Mouse (Mus musculus) liver, embryonic 15.5 days (tissue): Measurements from ENCODE around the gene Foxc2. TPM values are rescaled to one million over a fixed set of nuclear protein-coding genes. Genes with fewer than 3 reads are reported as not detected.
A peak's percentile ranks its signal among the peaks of the same experiment; 100 is the strongest.

Experiments used
- ATAC-seq: fragments of 200-750 bp; cut with Nextera tagmentation; 2 replicates; pipeline ENCODE4 v1.8.0; 2017; ENCODE audit warnings: moderate number of reproducible peaks, mild to moderate bottlenecking, moderate library complexity; ENCODE audit not compliant: insufficient read depth
- H3K27ac ChIP-seq: fragments of 300-500 bp; sonication (generic); replicated peaks from 2 replicates; pipeline ENCODE4 v1.5.1; 2015; ENCODE audit warnings: mild to moderate bottlenecking, inconsistent platforms
- H3K27me3 ChIP-seq: fragments of 300-500 bp; sonication (generic); 2 replicates; pipeline ENCODE4 v1.6.1; 2015; ENCODE audit warnings: mild to moderate bottlenecking, inconsistent platforms
- H3K36me3 ChIP-seq: fragments of 300-500 bp; sonication (generic); replicated peaks from 2 replicates; pipeline ENCODE4 v1.6.1; 2015; ENCODE audit warnings: moderate library complexity, mild to moderate bottlenecking, inconsistent platforms
- H3K4me1 ChIP-seq: fragments of 300-500 bp; sonication (generic); replicated peaks from 2 replicates; pipeline ENCODE4 v1.6.1; 2015; ENCODE audit warnings: inconsistent platforms
- H3K4me2 ChIP-seq: fragments of 300-500 bp; sonication (generic); 2 replicates; pipeline ENCODE4 v1.6.1; 2015; ENCODE audit warnings: moderate library complexity, mild to moderate bottlenecking, inconsistent platforms
- H3K4me3 ChIP-seq: fragments of 300-500 bp; sonication (generic); replicated peaks from 2 replicates; pipeline ENCODE4 v1.5.1; 2015; ENCODE audit warnings: mild to moderate bottlenecking, inconsistent platforms
- H3K9ac ChIP-seq: fragments of 300-500 bp; sonication (generic); 2 replicates; pipeline ENCODE4 v1.6.1; 2015; ENCODE audit warnings: moderate library complexity, mild to moderate bottlenecking, inconsistent platforms
- H3K9me3 ChIP-seq: fragments of 300-500 bp; sonication (generic); replicated peaks from 2 replicates; pipeline ENCODE4 v1.6.1; 2016; ENCODE audit warnings: inconsistent platforms
- WGBS: fragments of 180-500 bp; shearing (Covaris S2); methylation state at CpG from one replicate; pipeline ENCODE4 v1.1.7; 2015; ENCODE audit warnings: mixed read lengths; ENCODE audit not compliant: insufficient replicate concordance; 5-methylcytosine and 5-hydroxymethylcytosine counted together
- polyA plus RNA-seq: library from polyadenylated mRNA; unstranded; fragments of >200 nt; fragmentation: Nextera tagmentation; extraction: Ambion mirVana; gene quantifications from 2 replicates; pipeline ENCODE4 v1.2.1, GENCODE M21; 2015

The Foxc2 gene
- not detected in 2 replicates for polyA plus RNA-seq

DNA sequence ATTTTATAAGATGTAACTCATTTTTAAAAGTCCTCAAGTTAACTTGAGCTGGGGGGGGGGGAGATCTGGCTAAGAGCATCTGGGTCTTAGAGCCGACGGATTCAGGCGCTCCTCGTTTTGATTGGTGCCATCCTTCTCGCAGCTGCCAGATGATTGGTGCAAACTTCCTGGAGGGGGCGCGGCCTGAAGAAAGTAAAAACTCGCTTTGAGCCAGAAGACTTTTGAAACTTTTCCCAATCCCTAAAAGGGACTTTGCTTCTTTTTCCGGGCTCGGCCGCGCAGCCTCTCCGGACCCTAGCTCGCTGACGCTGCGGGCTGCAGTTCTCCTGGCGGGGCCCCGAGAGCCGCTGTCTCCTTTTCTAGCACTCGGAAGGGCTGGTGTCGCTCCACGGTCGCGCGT lies at the start of gene Foxc2:
Foxc2 (plus strand) TSS at position 224 of the 400 bp plus-strand sequence.
- no peaks in the 10 kb centered on the region for H3K36me3 ChIP-seq
- ATAC-seq, result 0 out of 2 replicates have a peak, but pooled peaks have one; percentile 22
- 2% methylated on average over 25 of the region's 25 CpGs for WGBS
- H3K9ac ChIP-seq, result no peak within 1 kb of the TSS
- H3K9me3 ChIP-seq, result no peaks in the 10 kb centered on the region
- peaks cover 96% of the 10 kb centered on the region for H3K27me3 ChIP-seq
- peak within 1 kb of the TSS; percentile 62 for H3K4me2 ChIP-seq
- peak within 1 kb of the TSS; percentile 46 for H3K4me3 ChIP-seq
- peaks cover 8% of the 10 kb centered on the region for H3K4me1 ChIP-seq
- H3K27ac ChIP-seq, result no peak within 1 kb of the TSS

DNA sequence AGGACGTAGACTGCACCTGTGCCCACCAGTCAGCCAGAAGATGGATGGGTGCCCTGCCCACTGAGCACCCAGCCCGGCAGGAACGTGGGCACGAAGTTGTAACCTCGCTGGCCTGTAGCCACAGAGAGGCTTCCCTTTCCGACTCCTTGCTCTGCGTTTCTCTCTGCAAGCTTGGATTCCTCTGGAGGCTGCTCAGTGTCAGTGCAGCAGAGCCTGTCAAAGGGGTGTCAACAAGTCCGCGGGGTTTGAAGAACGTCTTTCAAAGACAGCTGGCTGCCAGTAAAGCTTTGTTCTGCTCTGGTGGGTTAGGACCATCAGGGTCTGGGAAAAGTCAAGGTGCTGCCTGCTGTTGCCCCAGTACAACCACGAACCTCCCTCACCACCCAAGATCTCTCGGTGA lies 44.5 kb upstream of the Foxc2 start:
- H3K9me3 ChIP-seq, result no peaks in the 10 kb centered on the region
- H3K9ac ChIP-seq, result no peak overlapping the region
- H3K27ac ChIP-seq, result no peak overlapping the region
- 0 out of 2 replicates have a peak, but pooled peaks cover 2% of the 10 kb centered on the region for H3K4me1 ChIP-seq
- H3K27me3 ChIP-seq, result peaks cover 84% of the 10 kb centered on the region
- no peak overlapping the region for H3K4me3 ChIP-seq
- WGBS, result 5% methylated on average over 12 of the region's 12 CpGs
- H3K4me2 ChIP-seq, result no peak overlapping the region
- no peak for ATAC-seq
- no peaks in the 10 kb centered on the region for H3K36me3 ChIP-seq

DNA sequence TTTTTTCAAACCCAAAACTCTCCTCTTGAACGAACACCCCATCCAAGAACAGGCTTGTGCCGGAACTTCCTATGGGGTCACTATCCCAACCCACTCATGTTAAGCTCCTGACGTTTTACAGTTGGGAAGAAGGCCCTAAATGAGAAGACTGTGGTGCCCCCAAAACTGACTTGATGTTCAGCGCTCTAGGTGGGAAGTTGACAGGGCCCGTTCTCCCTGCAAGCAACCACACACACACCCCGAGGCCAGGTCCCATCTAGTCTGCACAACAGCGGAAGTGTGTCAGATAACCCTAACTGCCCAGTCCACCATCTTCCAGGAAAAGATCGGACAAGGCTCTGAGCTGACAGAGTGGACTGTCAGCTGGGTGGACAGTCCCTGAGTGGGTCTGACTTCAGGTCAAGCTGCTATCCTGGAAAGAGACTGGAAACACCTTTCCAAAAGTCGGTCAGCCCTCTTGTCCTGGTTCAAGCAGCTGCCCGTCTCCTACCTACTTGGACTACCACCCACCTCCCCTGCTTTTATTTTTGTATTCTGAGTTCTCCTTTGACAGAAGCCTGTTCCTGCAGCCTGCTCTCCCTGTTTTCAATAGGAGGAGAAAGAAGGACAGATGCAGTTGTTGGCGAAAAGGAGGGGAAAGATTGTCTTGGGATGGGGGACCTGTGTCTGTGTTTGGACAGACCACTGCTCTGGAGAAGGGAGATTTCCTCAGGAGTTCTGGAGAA lies 43.4 kb upstream of the Foxc2 start:
- H3K27me3 ChIP-seq, result peaks cover 93% of the 10 kb centered on the region
- H3K9me3 ChIP-seq, result no peaks in the 10 kb centered on the region
- H3K4me3 ChIP-seq, result no peak overlapping the region
- H3K4me1 ChIP-seq, result 0 out of 2 replicates have a peak, but pooled peaks cover 2% of the 10 kb centered on the region
- H3K27ac ChIP-seq, result no peak overlapping the region
- no peak overlapping the region for H3K9ac ChIP-seq
- 19% methylated on average over 11 of the region's 11 CpGs for WGBS
- H3K4me2 ChIP-seq, result no peak overlapping the region
- no peaks in the 10 kb centered on the region for H3K36me3 ChIP-seq
- ATAC-seq, result no peak

DNA sequence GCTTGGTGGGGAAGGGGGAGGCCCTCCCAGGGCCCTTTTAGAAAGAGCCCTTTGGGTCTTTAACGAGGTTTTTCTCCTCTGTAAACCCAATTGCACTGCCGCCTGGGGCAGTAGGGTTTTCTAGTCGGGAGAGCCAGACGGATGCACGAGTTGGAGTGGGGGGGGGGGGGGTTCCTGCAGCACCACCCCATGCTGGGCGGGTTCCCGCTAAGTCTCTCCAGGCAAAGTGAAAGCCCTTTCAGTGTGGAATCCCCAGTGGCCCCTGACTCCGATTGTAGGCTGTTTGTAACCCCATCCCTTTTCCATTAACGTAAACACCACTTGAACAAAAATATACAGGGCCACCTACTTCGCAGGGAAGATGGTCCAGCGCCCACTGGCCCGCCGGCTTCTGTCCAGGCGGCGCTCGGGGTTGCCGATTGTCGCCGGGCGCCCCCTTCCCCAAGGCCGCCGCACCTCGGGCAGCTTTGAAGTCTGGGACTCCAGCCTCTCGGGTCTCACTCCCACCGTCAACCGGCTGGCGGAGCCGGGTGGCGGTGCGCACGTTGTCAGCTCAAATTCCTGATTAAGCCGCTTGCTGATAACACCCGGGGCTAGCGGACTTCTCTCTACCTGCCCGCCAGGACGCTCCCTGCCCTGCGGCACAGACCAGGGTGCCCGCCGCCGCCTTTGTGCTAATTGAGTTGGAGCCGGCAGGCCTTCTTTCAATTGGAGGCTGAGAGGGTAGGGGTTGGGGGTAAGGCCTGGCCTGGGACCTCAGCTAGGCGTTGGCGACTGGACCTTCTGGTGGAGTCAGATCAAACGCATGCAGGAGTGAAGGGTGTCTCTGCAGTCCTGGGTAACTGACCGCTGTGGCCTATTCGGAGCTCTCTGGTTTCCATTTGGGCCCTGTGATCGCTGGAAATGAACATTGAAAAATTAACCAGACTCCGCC lies 42.5 kb upstream of the Foxc2 start:
- H3K9ac ChIP-seq, result no peak overlapping the region
- H3K27ac ChIP-seq, result no peak overlapping the region

DNA sequence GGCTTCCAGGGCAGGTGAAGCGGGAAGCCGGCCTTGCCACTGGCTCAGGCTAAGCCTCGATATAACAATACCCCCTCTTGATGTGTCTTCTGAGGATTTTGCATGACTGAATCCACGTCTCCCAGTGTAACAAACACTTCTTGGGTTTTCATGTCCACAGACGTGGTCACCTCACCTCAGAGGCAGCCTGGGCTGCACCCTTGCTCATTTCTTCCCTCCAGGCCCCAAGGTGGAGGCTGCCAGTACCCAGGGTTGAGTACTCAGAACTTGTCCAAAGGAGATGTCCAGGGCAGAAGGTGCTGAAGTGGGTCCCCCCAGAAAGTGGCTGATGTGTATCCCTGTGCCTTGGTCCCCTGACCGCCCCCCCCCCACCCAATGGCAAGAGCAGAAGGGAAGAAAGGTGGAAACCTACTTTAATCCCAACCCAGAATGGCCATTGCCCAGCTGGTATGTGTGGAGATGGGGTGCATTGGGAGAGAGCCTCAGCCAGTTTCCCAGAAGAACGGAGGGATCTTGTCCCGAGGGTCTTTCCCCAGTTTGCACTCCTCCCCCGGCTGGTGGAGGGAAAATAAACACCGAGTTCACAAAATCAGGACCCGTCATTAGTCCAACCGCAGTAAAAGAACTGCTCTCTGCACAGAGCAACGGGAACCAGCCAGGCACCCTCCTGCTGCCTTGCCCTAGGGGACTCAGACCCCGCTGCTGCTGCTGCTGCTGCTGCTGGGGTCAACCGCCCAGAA lies 41.7 kb upstream of the Foxc2 start:
- no peaks in the 10 kb centered on the region for H3K9me3 ChIP-seq
- no peak overlapping the region for H3K4me3 ChIP-seq
- 4% methylated on average over 15 of the region's 15 CpGs for WGBS
- no peaks in the 10 kb centered on the region for H3K36me3 ChIP-seq
- no peak overlapping the region for H3K4me2 ChIP-seq
- no peak overlapping the region for H3K9ac ChIP-seq
- H3K27ac ChIP-seq, result no peak overlapping the region
- no peak for ATAC-seq
- H3K4me1 ChIP-seq, result 0 out of 2 replicates have a peak, but pooled peaks cover 2% of the 10 kb centered on the region
- H3K27me3 ChIP-seq, result peaks cover 99% of the 10 kb centered on the region

More for the DNA sequence above, 42.5 kb upstream of the Foxc2 start:
- ATAC-seq, result no peak
- Histone ChIP-seq H3K4me3 (no peak overlapping the region), H3K27me3 (peaks cover 98% of the 10 kb centered on the region), H3K4me1 (0 out of 2 replicates have a peak, but pooled peaks cover 2% of the 10 kb centered on the region), H3K36me3 (no peaks in the 10 kb centered on the region), H3K4me2 (no peak overlapping the region), H3K9me3 (no peaks in the 10 kb centered on the region)
- WGBS, result 3% methylated on average over 48 of the region's 48 CpGs

DNA sequence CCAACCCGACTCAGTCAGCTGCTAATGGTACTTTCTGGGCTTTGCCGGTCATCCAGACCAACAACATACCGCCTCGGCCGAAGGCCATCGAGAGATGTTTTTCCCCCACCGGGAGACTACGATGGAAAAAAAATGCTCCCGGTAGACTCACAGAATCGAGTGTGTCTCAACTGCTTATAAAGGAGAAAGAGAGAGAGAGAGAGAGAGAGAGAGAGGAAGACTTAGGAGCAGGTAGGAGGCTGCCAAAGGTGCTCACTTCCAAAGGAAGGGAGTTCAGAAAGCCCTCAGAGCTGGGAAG lies 41.2 kb upstream of the Foxc2 start:
- peaks cover 100% of the 10 kb centered on the region for H3K27me3 ChIP-seq
- ATAC-seq, result no peak
- H3K4me1 ChIP-seq, result 0 out of 2 replicates have a peak, but pooled peaks cover 2% of the 10 kb centered on the region
- WGBS, result 6% methylated on average over 10 of the region's 10 CpGs
- no peaks in the 10 kb centered on the region for H3K9me3 ChIP-seq
- H3K4me2 ChIP-seq, result no peak overlapping the region
- H3K27ac ChIP-seq, result no peak overlapping the region
- no peaks in the 10 kb centered on the region for H3K36me3 ChIP-seq
- no peak overlapping the region for H3K9ac ChIP-seq
- H3K4me3 ChIP-seq, result no peak overlapping the region

- H3K36me3 ChIP-seq, result no peaks in the 10 kb centered on the region
- ATAC-seq, result no peak
- 0 out of 2 replicates have a peak, but pooled peaks cover 2% of the 10 kb centered on the region for H3K4me1 ChIP-seq
- no peaks in the 10 kb centered on the region for H3K9me3 ChIP-seq
- H3K4me2 ChIP-seq, result no peak overlapping the region
- 7% methylated on average over 13 of the region's 13 CpGs for WGBS
- H3K27ac ChIP-seq, result no peak overlapping the region
- peaks cover 100% of the 10 kb centered on the region for H3K27me3 ChIP-seq
- H3K4me3 ChIP-seq, result no peak overlapping the region
- no peak overlapping the region for H3K9ac ChIP-seq
Measured at GRCm38 (mm10) chr8:121075936-121076335, 40.0 kb upstream of the Foxc2 start.

DNA sequence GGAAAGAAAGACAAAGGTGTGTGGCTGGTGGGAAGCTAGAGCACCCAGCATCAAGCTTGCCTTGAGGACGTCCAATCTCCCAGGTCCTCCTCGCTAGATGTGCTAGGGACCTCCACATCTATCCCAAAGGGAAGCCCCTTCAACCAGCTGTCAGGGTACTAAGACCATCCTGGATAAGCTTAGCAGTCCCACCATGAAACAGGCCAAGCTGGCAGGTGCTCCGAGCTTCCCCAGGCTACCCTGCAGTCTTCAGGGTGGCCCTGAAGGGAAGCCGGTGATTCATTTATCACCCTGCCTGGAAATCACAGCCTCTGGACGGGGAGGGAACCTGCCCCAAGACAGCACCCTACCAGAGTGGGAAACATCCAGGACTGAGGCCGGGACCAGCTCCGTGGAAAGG lies 39.4 kb upstream of the Foxc2 start:
- Histone ChIP-seq H3K9ac (no peak overlapping the region), H3K9me3 (no peaks in the 10 kb centered on the region), H3K4me2 (no peak overlapping the region), H3K27me3 (peaks cover 100% of the 10 kb centered on the region), H3K36me3 (no peaks in the 10 kb centered on the region), H3K27ac (no peak overlapping the region), H3K4me1 (0 out of 2 replicates have a peak, but pooled peaks cover 2% of the 10 kb centered on the region), H3K4me3 (no peak overlapping the region)
- 17% methylated on average over 7 of the region's 7 CpGs for WGBS
- no peak for ATAC-seq

DNA sequence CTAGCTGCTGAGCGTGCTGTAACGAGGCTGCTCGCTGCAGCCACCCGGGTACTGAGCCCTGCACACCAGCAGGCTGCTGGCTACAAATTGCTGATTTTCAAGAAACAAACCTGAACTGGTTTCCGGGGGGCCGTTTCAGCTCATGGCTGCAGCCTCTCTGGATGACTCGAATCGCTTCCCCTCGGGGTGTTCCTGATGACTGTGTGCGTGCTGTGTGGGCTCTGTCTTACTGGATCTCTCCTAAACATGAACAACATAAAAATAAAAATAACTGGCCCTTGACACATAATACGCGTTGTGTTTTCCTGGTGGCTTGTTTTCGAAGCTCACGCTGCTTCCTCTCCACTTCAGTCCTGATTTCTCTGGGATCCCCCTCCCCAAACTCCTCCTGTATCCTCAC lies 37.2 kb upstream of the Foxc2 start:
- 15% methylated on average over 14 of the region's 14 CpGs for WGBS
- no peaks in the 10 kb centered on the region for H3K36me3 ChIP-seq
- H3K4me1 ChIP-seq, result peaks cover 6% of the 10 kb centered on the region
- H3K9me3 ChIP-seq, result no peaks in the 10 kb centered on the region
- no peak for ATAC-seq
- peaks cover 100% of the 10 kb centered on the region for H3K27me3 ChIP-seq
- H3K4me2 ChIP-seq, result no peak overlapping the region
- H3K9ac ChIP-seq, result no peak overlapping the region
- H3K27ac ChIP-seq, result no peak overlapping the region
- no peak overlapping the region for H3K4me3 ChIP-seq

DNA sequence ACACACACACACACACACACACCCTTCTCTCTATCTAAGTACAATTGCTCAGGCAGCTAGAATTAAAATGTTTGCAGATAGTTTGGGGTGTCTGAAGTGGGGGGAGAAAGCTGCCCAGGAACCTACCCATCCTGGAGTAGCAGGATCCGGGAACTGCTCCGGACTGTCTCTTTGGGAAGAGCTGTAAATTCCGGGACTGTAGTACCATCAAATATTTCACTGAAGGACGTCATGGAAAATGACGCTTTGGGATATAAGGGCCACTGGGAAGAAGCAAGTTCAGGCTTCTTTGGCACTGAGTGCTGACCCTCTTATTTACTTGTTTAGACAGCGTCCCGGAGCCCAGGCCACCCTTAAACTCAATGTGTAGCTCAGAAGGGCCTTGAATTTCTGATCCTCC lies 36.8 kb upstream of the Foxc2 start:
- H3K9me3 ChIP-seq, result no peaks in the 10 kb centered on the region
- no peak for ATAC-seq
- no peaks in the 10 kb centered on the region for H3K36me3 ChIP-seq
- 11% methylated on average over 7 of the region's 7 CpGs for WGBS
- peaks cover 6% of the 10 kb centered on the region for H3K4me1 ChIP-seq
- no peak overlapping the region for H3K4me3 ChIP-seq
- H3K27ac ChIP-seq, result no peak overlapping the region
- no peak overlapping the region for H3K4me2 ChIP-seq
- peaks cover 100% of the 10 kb centered on the region for H3K27me3 ChIP-seq
- no peak overlapping the region for H3K9ac ChIP-seq

DNA sequence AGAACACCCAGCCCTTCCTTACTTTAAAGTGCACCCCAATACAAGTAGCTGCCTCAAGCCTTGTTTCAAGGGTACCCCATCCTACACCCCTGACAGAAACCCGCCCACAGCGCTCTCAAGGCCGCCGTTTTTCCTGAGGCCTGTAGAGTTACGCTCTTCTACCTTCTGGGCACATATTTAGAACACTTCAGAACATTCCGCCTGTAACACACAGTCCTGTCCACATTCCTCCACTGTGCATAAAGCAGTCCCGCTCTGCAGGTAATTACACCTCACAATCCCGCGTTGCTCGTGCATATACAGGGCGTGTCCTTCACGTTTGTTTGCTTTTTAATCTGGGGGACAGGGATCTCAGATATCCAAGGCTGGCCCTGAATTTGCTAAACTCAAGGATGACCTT lies 36.0 kb upstream of the Foxc2 start:
- Histone ChIP-seq H3K27me3 (peaks cover 100% of the 10 kb centered on the region), H3K4me2 (no peak overlapping the region), H3K9ac (no peak overlapping the region), H3K9me3 (no peaks in the 10 kb centered on the region), H3K27ac (no peak overlapping the region), H3K4me1 (peaks cover 11% of the 10 kb centered on the region), H3K4me3 (no peak overlapping the region), H3K36me3 (no peaks in the 10 kb centered on the region)
- 14% methylated on average over 12 of the region's 12 CpGs for WGBS
- ATAC-seq, result no peak
